Mouse (Mus musculus): ENCODE results near the gene Plekha1. TPM values are rescaled to one million over a fixed set of nuclear protein-coding genes. Genes with fewer than 3 reads are reported as not detected.

Gene Plekha1
- polyA plus RNA-seq (2012; ENCODE audit: insufficient read depth, insufficient read length, low replicate concordance, missing spikeins): 219 TPM in 1 of 2 replicates, not detected in the other

DNA sequence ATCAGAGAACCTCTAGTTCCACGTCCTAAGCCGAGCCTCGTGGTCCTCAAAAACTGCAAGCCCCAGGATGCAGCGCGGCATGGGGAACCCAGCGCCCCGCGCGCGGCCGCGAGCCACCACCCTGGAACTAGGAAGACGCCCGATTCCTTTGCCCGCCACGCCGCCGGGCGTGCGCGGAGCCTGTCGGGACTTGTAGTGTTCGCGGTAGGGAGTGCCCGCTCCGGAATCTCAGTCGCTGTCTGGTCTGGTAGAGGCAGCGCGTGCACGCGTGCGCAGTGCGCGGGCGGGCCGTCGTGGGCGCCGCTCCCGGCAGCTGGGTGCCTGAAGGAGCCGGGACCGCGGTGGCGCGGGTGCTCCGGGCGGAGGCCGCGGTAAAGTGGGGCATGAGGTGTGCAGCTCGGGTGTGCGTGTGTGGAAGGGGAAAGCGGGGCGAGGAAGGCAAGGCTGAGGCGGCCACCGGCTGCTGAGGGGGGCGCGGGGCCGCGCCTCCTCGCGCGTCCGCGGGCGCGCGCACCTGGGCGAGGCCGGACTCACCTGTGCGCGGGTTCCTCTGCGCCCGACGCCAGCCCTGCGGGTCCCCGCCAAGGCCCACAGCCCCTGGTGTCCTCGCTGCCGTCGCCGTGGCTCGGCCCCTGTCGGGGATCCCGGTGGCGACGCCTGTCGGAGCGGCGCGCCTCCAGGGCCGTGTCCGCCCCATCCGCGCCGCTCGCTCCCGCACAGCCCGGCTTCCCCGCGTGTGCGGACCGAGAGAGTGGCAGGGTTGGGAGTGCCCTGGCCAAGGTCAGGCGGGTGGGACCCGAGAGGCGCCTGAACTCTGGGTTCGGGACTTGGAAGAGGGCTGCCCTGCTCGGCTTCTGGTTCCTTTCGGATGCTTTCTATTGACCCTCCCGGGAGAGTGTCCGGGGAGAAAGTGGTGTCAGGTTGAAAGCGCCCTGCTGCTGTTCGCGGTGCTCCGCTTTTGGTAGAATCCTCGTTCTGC is at the start of gene Plekha1:
Gene Plekha1, plus strand, starts transcription at position 144 of the 979 bp plus-strand sequence.
- Histone ChIP-seq H3K4me3 (ENCODE audit: insufficient read depth, low read depth, low read length) (peak within 1 kb of the TSS; percentile 65), H3K27ac (ENCODE audit: insufficient read depth, low read depth, low read length) (peak within 1 kb of the TSS; percentile 82), H3K4me1 (ENCODE audit: control insufficient read depth, insufficient read depth, low read length) (peaks cover 20% of the 10 kb centered on the region)
- TF ChIP-seq CTCF (IDR thresholded peaks at IDR 0.05; ENCODE audit: insufficient read depth, low read depth, low read length): 0 out of 2 replicates have a peak, but pooled peaks have one; percentile 6
- TF ChIP-seq POLR2A (IDR thresholded peaks at IDR 0.05; ENCODE audit: insufficient read depth, low read depth, low read length): peak; percentile 95
- WGBS: under 1% methylated on average over 110 of the region's 114 CpGs

- TF ChIP-seq CTCF (IDR thresholded peaks at IDR 0.05; ENCODE audit: insufficient read depth, low read depth, low read length): no peak
- TF ChIP-seq POLR2A (IDR thresholded peaks at IDR 0.05; ENCODE audit: insufficient read depth, low read depth, low read length): no peak
- WGBS: 85% methylated on average over 7 of the region's 7 CpGs
- Histone ChIP-seq H3K4me3 (ENCODE audit: insufficient read depth, low read depth, low read length) (no peak overlapping the region), H3K27ac (ENCODE audit: insufficient read depth, low read depth, low read length) (no peak overlapping the region), H3K4me1 (ENCODE audit: control insufficient read depth, insufficient read depth, low read length) (peaks cover 12% of the 10 kb centered on the region)
These were observed 49.3 kb upstream of the Plekha1 start for GRCm38 (mm10) chr7:130816243-130816642.

DNA sequence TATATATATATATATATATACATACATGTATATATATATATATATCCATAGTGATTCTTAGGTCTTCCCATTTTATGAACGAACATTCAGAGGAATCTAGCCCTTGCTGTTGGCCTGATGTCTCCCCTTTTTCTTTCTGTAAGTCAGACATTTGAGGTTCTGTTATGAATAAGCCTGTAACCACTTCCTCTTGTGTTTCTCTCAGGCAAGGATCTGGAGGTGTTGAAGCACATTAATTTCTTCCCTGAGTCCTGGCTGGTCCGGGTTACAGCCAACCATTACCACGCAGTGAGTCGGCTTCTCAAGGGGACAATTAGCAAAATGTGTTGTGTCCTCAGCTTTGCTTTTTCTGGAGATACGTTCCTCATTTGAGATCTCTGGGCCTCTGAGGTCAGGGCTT is 46.7 kb upstream of the Plekha1 start:
- TF ChIP-seq POLR2A (IDR thresholded peaks at IDR 0.05; ENCODE audit: insufficient read depth, low read depth, low read length): no peak
- TF ChIP-seq CTCF (IDR thresholded peaks at IDR 0.05; ENCODE audit: insufficient read depth, low read depth, low read length): no peak
- H3K27ac ChIP-seq (ENCODE audit: insufficient read depth, low read depth, low read length): no peak overlapping the region
- WGBS: 48% methylated on average over 5 of the region's 5 CpGs
- H3K4me3 ChIP-seq (ENCODE audit: insufficient read depth, low read depth, low read length): no peak overlapping the region
- peaks cover 12% of the 10 kb centered on the region for H3K4me1 ChIP-seq (ENCODE audit: control insufficient read depth, insufficient read depth, low read length)

DNA sequence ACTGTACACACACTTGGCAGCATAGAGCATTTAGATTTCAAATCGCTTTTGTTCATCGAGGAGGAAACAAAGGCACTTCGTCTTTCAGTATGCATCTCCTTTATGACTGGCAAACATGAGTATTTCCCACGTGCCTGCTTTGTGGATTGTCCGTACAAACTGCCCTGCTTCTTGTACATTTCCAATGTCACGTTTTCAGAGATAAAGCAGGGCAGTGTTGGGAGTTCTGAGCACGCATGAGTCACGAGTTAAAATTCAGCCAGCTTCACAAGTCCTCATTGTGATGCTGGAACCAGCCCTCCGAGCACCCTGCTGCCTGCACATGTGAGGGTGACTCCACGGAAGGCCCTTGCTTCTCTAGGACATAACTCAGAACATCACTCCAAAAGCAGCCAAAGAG is 45.9 kb upstream of the Plekha1 start:
- TF ChIP-seq CTCF (IDR thresholded peaks at IDR 0.05; ENCODE audit: insufficient read depth, low read depth, low read length): no peak
- 23% methylated on average over 10 of the region's 10 CpGs for WGBS
- no peak overlapping the region for H3K4me3 ChIP-seq (ENCODE audit: insufficient read depth, low read depth, low read length)
- H3K4me1 ChIP-seq (ENCODE audit: control insufficient read depth, insufficient read depth, low read length): peaks cover 12% of the 10 kb centered on the region
- peak overlapping the region; percentile 67 for H3K27ac ChIP-seq (ENCODE audit: insufficient read depth, low read depth, low read length)

- Histone ChIP-seq H3K4me1 (ENCODE audit: control insufficient read depth, insufficient read depth, low read length) (peaks cover 18% of the 10 kb centered on the region), H3K4me3 (ENCODE audit: insufficient read depth, low read depth, low read length) (no peak overlapping the region), H3K27ac (ENCODE audit: insufficient read depth, low read depth, low read length) (no peak overlapping the region)
- TF ChIP-seq POLR2A (IDR thresholded peaks at IDR 0.05; ENCODE audit: insufficient read depth, low read depth, low read length) (no peak), CTCF (IDR thresholded peaks at IDR 0.05; ENCODE audit: insufficient read depth, low read depth, low read length) (no peak)
- 84% methylated on average over 9 of the region's 9 CpGs for WGBS
These were observed 41.6 kb upstream of the Plekha1 start for GRCm38 (mm10) chr7:130823992-130824391.

DNA sequence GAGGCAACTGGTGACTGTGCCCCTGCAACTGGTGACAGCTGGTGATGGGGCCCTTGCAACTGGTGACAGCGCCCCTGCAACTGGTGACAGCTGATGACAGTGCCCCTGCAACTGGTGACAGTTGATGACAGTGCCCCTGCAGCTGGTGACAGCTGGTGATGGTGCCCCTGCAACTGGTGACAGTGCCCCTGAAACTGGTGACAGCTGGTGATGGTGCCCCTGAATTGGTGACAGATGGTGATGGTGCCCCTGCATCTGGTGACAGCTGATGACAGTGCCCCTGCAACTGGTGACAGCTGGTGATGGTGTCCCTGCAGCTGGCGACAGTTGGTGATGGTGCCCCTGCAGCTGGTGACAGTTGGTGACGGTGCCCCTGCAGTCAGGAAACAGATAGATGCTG is 39.2 kb upstream of the Plekha1 start:
- H3K27ac ChIP-seq (ENCODE audit: insufficient read depth, low read depth, low read length): no peak overlapping the region
- peaks cover 12% of the 10 kb centered on the region for H3K4me1 ChIP-seq (ENCODE audit: control insufficient read depth, insufficient read depth, low read length)
- H3K4me3 ChIP-seq (ENCODE audit: insufficient read depth, low read depth, low read length): no peak overlapping the region
- WGBS: 82% methylated on average over 3 of the region's 3 CpGs
- TF ChIP-seq POLR2A (IDR thresholded peaks at IDR 0.05; ENCODE audit: insufficient read depth, low read depth, low read length) (no peak), CTCF (IDR thresholded peaks at IDR 0.05; ENCODE audit: insufficient read depth, low read depth, low read length) (no peak)

DNA sequence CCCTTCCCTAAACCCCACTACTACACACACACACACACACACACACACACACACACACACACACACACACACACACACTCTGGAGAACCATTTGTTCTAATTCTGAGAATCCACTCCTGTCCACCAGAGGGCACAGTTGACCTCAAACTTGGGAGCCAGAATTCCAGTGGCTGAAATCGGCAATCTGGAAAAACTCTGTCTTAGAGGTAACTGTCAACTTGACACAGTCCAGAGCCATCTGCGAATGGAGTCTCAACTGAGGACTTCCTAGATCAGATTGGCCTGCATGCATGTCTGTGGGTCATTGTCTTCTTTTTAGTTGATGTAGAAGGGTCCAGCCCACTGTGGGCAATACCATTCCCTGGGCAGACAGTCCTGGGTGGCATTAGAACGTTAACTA is 38.1 kb upstream of the Plekha1 start:
- no peak overlapping the region for H3K27ac ChIP-seq (ENCODE audit: insufficient read depth, low read depth, low read length)
- 40% methylated on average over 3 of the region's 3 CpGs for WGBS
- H3K4me3 ChIP-seq (ENCODE audit: insufficient read depth, low read depth, low read length): no peak overlapping the region
- no peak for TF ChIP-seq POLR2A (IDR thresholded peaks at IDR 0.05; ENCODE audit: insufficient read depth, low read depth, low read length)
- no peak for TF ChIP-seq CTCF (IDR thresholded peaks at IDR 0.05; ENCODE audit: insufficient read depth, low read depth, low read length)
- H3K4me1 ChIP-seq (ENCODE audit: control insufficient read depth, insufficient read depth, low read length): peaks cover 14% of the 10 kb centered on the region

DNA sequence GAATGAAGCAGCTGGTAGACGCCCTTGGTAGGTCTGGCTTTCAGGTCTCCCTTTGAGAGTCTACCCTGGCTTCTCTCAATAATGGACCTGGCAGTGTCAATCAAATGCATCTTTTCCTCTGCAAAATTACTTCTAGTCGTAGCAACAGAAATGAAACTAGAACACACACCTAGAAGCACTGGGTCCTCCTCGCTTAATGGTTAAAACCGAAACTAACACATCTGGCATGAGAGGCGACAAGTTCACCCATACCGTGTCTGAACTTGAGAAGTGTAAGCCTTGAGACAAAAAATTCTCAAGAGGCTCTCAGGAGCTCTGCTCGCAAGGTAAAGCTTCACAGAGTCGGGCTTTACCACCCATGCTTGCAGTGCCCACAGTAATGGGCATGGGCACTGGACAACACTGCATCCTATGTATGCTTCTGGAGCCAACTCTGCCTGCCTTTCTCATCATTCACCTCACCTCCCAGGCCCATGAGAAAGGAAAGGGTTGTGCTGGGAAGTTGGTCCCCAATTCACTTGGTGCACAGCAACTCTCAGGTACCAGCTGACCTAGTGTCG is 37.6 kb upstream of the Plekha1 start:
- H3K4me3 ChIP-seq (ENCODE audit: insufficient read depth, low read depth, low read length): no peak overlapping the region
- WGBS: 91% methylated on average over 9 of the region's 9 CpGs

GRCm38 (mm10) chr7:130828475-130828874 is 37.1 kb upstream of the Plekha1 start:
- WGBS: 87% methylated on average over 10 of the region's 10 CpGs
- H3K4me3 ChIP-seq (ENCODE audit: insufficient read depth, low read depth, low read length): no peak overlapping the region
- TF ChIP-seq POLR2A (IDR thresholded peaks at IDR 0.05; ENCODE audit: insufficient read depth, low read depth, low read length): no peak
- no peak for TF ChIP-seq CTCF (IDR thresholded peaks at IDR 0.05; ENCODE audit: insufficient read depth, low read depth, low read length)
- no peak overlapping the region for H3K27ac ChIP-seq (ENCODE audit: insufficient read depth, low read depth, low read length)
- H3K4me1 ChIP-seq (ENCODE audit: control insufficient read depth, insufficient read depth, low read length): peaks cover 14% of the 10 kb centered on the region

More for the DNA sequence above, 37.6 kb upstream of the Plekha1 start:
- H3K4me1 ChIP-seq (ENCODE audit: control insufficient read depth, insufficient read depth, low read length): peaks cover 14% of the 10 kb centered on the region
- TF ChIP-seq CTCF (IDR thresholded peaks at IDR 0.05; ENCODE audit: insufficient read depth, low read depth, low read length) (no peak), POLR2A (IDR thresholded peaks at IDR 0.05; ENCODE audit: insufficient read depth, low read depth, low read length) (no peak)
- no peak overlapping the region for H3K27ac ChIP-seq (ENCODE audit: insufficient read depth, low read depth, low read length)

Data from olfactory bulb, adult 2 months (tissue).